Mouse (Mus musculus) G1E (cell line): ENCODE data around the gene Stk24. TPM values are rescaled to one million over a fixed set of nuclear protein-coding genes. Genes with fewer than 3 reads are reported as not detected.

Source experiments
- ATAC-seq: 2 replicates; pipeline ENCODE4 v1.8.0; 2016; ENCODE audit warnings: mild to moderate bottlenecking; ENCODE audit not compliant: insufficient number of reproducible peaks, poor library complexity, low FRiP score, severe bottlenecking; ENCODE audit errors: extremely low read depth
- DNase-seq: peaks from one replicate; pipeline ENCODE4 v3.0.0; 2012; ENCODE audit warnings: low spot score
- H3K27me3 ChIP-seq: 2 replicates; pipeline ENCODE4 v1.6.1; 2012; ENCODE audit warnings: mild to moderate bottlenecking, low read length, inconsistent platforms; ENCODE audit not compliant: insufficient read depth
- H3K36me3 ChIP-seq: replicated peaks from 2 replicates; pipeline ENCODE3; 2012; ENCODE audit warnings: mild to moderate bottlenecking, inconsistent platforms
- H3K4me1 ChIP-seq: 2 replicates; pipeline ENCODE4 v1.6.1; 2012; ENCODE audit warnings: low read depth, low read length, inconsistent platforms, mixed read lengths; ENCODE audit not compliant: insufficient read depth
- H3K4me3 ChIP-seq: 2 replicates; pipeline ENCODE4 v1.5.1; 2012; ENCODE audit warnings: low read depth, mild to moderate bottlenecking, inconsistent platforms, low read length, moderate library complexity, mixed read lengths
- H3K9me3 ChIP-seq: replicated peaks from 2 replicates; pipeline ENCODE4 v1.6.1; 2012; ENCODE audit warnings: inconsistent platforms
- CTCF ChIP-seq: IDR thresholded peaks from 2 replicates; pipeline ENCODE4 v1.5.1; 2012; ENCODE audit warnings: low read depth, low read length, inconsistent platforms, mixed read lengths
- GATA1 ChIP-seq: IDR thresholded peaks from 2 replicates; pipeline ENCODE4 v1.6.1; 2012; ENCODE audit warnings: borderline replicate concordance, low read length, inconsistent platforms, mixed read lengths
- GATA2 ChIP-seq: IDR thresholded peaks from 2 replicates; pipeline ENCODE4 v1.6.1; 2012; ENCODE audit warnings: low read depth, low read length, inconsistent platforms, borderline replicate concordance
- POLR2AphosphoS5 ChIP-seq: IDR thresholded peaks from 2 replicates; pipeline ENCODE4 v1.6.1; 2012; ENCODE audit warnings: low read depth, low read length, inconsistent platforms; ENCODE audit not compliant: insufficient replicate concordance
- TAL1 ChIP-seq: conservative IDR thresholded peaks from 2 replicates; pipeline ENCODE4 v1.6.1; 2012; ENCODE audit warnings: low read depth, low read length, inconsistent platforms, mixed read lengths
- polyA plus RNA-seq: library from polyadenylated mRNA; stranded (reverse); fragments of >175 nt; gene quantifications from 2 replicates; pipeline ENCODE4 v1.2.3, GENCODE M21; 2012
- total RNA-seq, 2 experiments: library from RNA; stranded (forward) in 1 of 2; stranded (reverse) in 1 of 2; fragments of 200-1000 nt in 1 of 2; fragments of >200 nt in 1 of 2; fragmentation: Nextera tagmentation in 1 of 2; gene quantifications; 2 replicates each; pipeline ENCODE4 v1.2.3; 2014 to 2017

The Stk24 gene
- total and polyA plus RNA-seq, 3 experiments: 90.5 to 156 (median 92.9) TPM

DNA sequence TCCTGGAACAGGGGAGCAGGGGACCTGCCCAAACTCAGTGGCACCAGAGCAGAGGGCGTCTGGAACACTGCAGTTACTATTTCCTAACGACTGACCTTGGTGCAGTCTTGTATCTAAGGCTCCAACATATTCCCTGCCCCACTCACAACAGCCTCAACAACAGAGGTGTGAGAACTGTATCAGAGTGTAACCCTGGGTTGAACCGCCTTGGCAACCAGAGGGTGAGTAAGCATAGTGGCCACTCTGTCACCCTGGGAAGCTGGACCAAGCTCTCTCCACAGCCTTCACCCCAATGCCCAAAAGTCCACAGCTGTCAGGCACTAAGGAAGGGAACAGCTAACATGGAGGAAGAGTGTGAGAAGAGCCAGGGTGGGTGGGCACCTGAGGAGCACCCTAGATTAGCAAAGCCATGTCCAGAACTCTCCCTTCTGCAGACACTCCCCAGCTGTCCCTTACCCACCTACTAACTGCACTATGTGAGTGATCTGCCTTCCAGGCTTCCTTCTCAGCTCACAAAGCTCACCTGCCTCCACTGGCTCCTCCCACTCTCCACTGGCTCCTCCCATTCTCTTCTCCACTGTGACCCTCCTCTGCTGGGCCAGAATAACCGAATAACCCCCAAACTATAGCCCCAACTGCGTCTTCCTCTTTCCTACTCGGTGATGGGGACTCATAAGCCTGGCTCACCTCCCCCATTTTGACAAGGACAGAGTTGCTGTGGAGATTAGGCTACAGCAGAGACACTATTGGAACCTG, 69.3 kb downstream of the Stk24 start:
- H3K27me3 ChIP-seq: no peaks in the 10 kb centered on the region
- H3K4me3 ChIP-seq: no peak overlapping the region
- H3K4me1 ChIP-seq: peaks cover 53% of the 10 kb centered on the region
- H3K36me3 ChIP-seq: peaks cover 91% of the 10 kb centered on the region
- no peaks in the 10 kb centered on the region for H3K9me3 ChIP-seq
- DNase-seq: no peak
- ATAC-seq: no peak
- TF ChIP-seq GATA2 (no peak), GATA1 (no peak), CTCF (no peak), POLR2AphosphoS5 (no peak), TAL1 (no peak)

- TF ChIP-seq TAL1 (no peak), GATA1 (no peak), CTCF (no peak), GATA2 (no peak), POLR2AphosphoS5 (no peak)
- Histone ChIP-seq H3K4me3 (no peak overlapping the region), H3K27me3 (no peaks in the 10 kb centered on the region), H3K4me1 (peaks cover 48% of the 10 kb centered on the region), H3K9me3 (no peaks in the 10 kb centered on the region), H3K36me3 (peaks cover 89% of the 10 kb centered on the region)
- DNase-seq (no peak), ATAC-seq (no peak)
Observed at GRCm38 (mm10) chr14:121309909-121310308, 69.9 kb downstream of the Stk24 start.

DNA sequence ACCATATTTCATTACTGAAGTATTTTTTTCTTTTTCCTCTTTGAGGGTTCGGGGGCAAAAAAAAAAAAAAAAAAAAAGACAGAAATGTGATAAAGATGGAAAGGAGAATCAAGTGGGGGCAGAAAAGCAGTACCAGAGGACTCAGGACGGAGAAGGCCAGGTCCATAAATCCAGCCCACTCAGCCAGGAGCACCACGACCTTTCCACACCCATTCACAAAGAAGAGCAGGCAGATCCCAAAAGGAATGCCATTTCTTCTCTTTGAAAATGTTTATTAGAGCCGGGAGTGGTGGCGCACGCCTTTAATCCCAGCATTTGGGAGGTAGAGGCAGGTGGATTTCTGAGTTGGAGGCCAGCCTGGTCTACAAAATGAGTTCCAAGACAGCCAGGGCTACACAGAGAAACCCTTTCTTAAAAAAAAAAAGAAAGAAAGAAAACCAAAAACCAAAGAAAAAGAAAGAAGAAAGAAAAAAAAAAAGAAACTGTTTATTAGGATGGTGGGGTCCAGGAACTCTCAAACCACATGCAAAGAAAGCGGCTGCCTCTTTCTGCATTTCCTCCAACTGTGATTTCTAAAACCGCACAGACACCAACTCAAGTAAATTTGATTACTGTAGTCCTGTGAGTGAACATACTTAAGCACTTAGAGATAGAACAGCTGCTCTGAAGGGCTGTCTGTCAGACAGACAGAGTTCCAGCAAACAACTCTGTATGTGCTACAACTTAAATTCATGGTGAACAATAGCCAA, 74.3 kb downstream of the Stk24 start:
- TF ChIP-seq GATA1 (no peak), CTCF (no peak), POLR2AphosphoS5 (no peak), TAL1 (no peak), GATA2 (no peak)

DNA sequence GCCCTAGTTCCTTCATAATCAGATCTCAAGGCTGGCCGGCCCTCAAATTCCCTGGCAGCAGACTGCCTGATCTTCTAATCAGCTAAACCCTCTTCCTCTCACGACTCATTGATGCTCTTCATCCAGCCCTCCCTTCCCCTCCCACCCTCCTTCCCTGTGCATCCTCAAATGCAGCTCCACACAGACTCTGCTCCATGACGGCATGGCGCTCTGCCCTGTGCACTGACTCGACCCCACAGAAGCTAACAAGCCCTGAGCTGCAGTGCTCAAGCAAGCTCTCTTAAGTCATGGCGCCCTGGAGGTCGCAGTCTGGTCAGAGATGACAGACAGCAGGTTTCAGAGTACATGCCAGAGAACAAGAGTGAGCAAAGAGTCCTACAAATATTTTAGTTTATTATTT, 75.3 kb downstream of the Stk24 start:
- H3K4me1 ChIP-seq: peaks cover 15% of the 10 kb centered on the region
- no peaks in the 10 kb centered on the region for H3K27me3 ChIP-seq
- H3K9me3 ChIP-seq: no peaks in the 10 kb centered on the region
- ATAC-seq (no peak), DNase-seq (no peak)
- TF ChIP-seq CTCF (no peak), GATA2 (no peak), GATA1 (no peak), TAL1 (no peak), POLR2AphosphoS5 (no peak)
- peaks cover 89% of the 10 kb centered on the region for H3K36me3 ChIP-seq
- H3K4me3 ChIP-seq: no peak overlapping the region

More for the DNA sequence above, 74.3 kb downstream of the Stk24 start:
- peaks cover 89% of the 10 kb centered on the region for H3K36me3 ChIP-seq
- no peaks in the 10 kb centered on the region for H3K27me3 ChIP-seq
- H3K9me3 ChIP-seq: no peaks in the 10 kb centered on the region
- no peak for DNase-seq
- ATAC-seq: no peak
- no peak overlapping the region for H3K4me3 ChIP-seq
- H3K4me1 ChIP-seq: peaks cover 25% of the 10 kb centered on the region

DNA sequence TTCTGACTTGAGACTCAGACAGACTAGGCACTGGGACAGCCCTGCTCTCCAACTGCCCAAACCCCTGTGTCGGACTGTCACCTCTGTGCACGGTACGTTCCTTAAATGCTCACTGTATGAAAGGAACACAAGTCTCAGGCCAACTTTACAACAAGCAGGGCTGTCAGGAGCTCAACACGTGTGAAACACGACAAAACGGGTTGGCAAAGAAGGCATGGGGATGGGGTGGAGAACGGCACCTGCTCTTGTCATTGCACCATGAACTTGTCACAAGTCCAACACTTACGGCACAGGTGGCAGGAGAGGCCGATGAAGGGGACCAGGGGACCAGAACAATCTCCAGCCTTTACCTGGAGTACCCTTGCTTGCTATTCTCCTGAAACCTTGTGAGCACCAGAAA, 80.7 kb downstream of the Stk24 start:
- Histone ChIP-seq H3K4me1 (peaks cover 5% of the 10 kb centered on the region; the same call in 1 of the 2 replicates), H3K27me3 (no peaks in the 10 kb centered on the region), H3K36me3 (peaks cover 96% of the 10 kb centered on the region), H3K9me3 (no peaks in the 10 kb centered on the region), H3K4me3 (no peak overlapping the region)
- TF ChIP-seq CTCF: no peak
- no peak for TF ChIP-seq GATA1
- TF ChIP-seq GATA2: no peak
- TF ChIP-seq POLR2AphosphoS5: no peak
- no peak for TF ChIP-seq TAL1
- DNase-seq: no peak
- no peak for ATAC-seq

- H3K9me3 ChIP-seq: no peaks in the 10 kb centered on the region
- peaks cover 96% of the 10 kb centered on the region for H3K36me3 ChIP-seq
- ATAC-seq: no peak
- no peak for DNase-seq
- H3K27me3 ChIP-seq: no peaks in the 10 kb centered on the region
- H3K4me1 ChIP-seq: peaks cover 3% of the 10 kb centered on the region; the same call in 1 of the 2 replicates
- no peak for TF ChIP-seq POLR2AphosphoS5
- no peak for TF ChIP-seq GATA1
- no peak for TF ChIP-seq GATA2
- no peak for TF ChIP-seq CTCF
- no peak overlapping the region for H3K4me3 ChIP-seq
Observed at GRCm38 (mm10) chr14:121298537-121298936, 81.3 kb downstream of the Stk24 start.
